Mouse (Mus musculus) neutrophil, adult 59 days (primary cell): Measurements from ENCODE around the gene Gm1123. TPM values are rescaled to one million over a fixed set of nuclear protein-coding genes. Genes with fewer than 3 reads are reported as not detected.

Experiments used
- total RNA-seq, 2 experiments: library from RNA; stranded (reverse); gene quantifications; 1 replicate in 1 of 2; 2 replicates in 1 of 2; pipeline ENCODE4 v1.2.4; 2023

Gene Gm1123
- total RNA-seq = under 1 TPM in 1 of 2 experiments, not detected in 1; 0.22 TPM

GRCm38 (mm10) chr9:99035575-99035974 lies at the start of gene Gm1123:
TSS of gene Gm1123 (minus strand) at chr9:99035715.

GRCm38 (mm10) chr9:98985800-98986475 lies 49.6 kb downstream of the Gm1123 start, which contains the start of gene Faim:
TSS of gene Faim (plus strand) at chr9:98986373.

Other genes with a start within 250 kb of the Gm1123 start
- not detected for gene Prr23a1, start 193.2 kb downstream of the Gm1123 start, total RNA-seq
- not detected for gene Prr23a2, start 179.2 kb downstream of the Gm1123 start, total RNA-seq
- not detected for gene Prr23a3, start 170.9 kb downstream of the Gm1123 start, total RNA-seq
- gene 7420426K07Rik, start 132.6 kb downstream of the Gm1123 start, total RNA-seq = not detected
- not detected for gene Foxl2, start 80.4 kb downstream of the Gm1123 start, total RNA-seq
- 10 to 100 TPM; 11.3 to 18.7 TPM for gene Faim, start 49.3 kb downstream of the Gm1123 start, total RNA-seq
- 10 to 100 TPM; 38.5 to 45.7 TPM for gene Pik3cb, start 104.9 kb upstream of the Gm1123 start, total RNA-seq
- gene Faiml, start 201.5 kb upstream of the Gm1123 start, total RNA-seq = not detected
- gene Cep70, start 207.7 kb upstream of the Gm1123 start, total RNA-seq = 10 to 100 TPM; 10.1 to 12.5 TPM